Mouse (Mus musculus): Measurements from ENCODE around the gene Ccdc63.
A peak's percentile ranks its signal among the peaks of the same experiment; 100 is the strongest.

Gene Ccdc63

GRCm38 (mm10) chr5:122091070-122091469 is 49.6 kb downstream of the Ccdc63 start:
- TF ChIP-seq CTCF (conservative IDR thresholded peaks at IDR 0.05; ENCODE audit: low read length), result peak; percentile 96
- no peak for TF ChIP-seq POU5F1 (IDR thresholded peaks at IDR 0.05; ENCODE audit: borderline replicate concordance, low read length)

GRCm38 (mm10) chr5:122089664-122090063 is 51.0 kb downstream of the Ccdc63 start:
- Histone ChIP-seq H3K4me3 (replicated peaks; ENCODE audit: low read length) (no peak overlapping the region), H3K4me1 (replicated peaks; ENCODE audit: low read depth, low read length) (peaks cover 13% of the 10 kb centered on the region), H3K27me3 (ENCODE audit: insufficient read depth, low read length) (peaks cover 7% of the 10 kb centered on the region), H3K9me3 (ENCODE audit: low read length) (peaks cover 11% of the 10 kb centered on the region), H3K36me3 (ENCODE audit: insufficient read depth, low read length) (no peaks in the 10 kb centered on the region)
- TF ChIP-seq NANOG (IDR thresholded peaks at IDR 0.05; ENCODE audit: borderline replicate concordance, low read length), result no peak

More at GRCm38 (mm10) chr5:122091070-122091469, 49.6 kb downstream of the Ccdc63 start:
- Histone ChIP-seq H3K4me3 (replicated peaks; ENCODE audit: low read length) (no peak overlapping the region), H3K4me1 (replicated peaks; ENCODE audit: low read depth, low read length) (peaks cover 2% of the 10 kb centered on the region), H3K27me3 (ENCODE audit: insufficient read depth, low read length) (peaks cover 7% of the 10 kb centered on the region), H3K36me3 (ENCODE audit: insufficient read depth, low read length) (no peaks in the 10 kb centered on the region), H3K9me3 (ENCODE audit: low read length) (peaks cover 11% of the 10 kb centered on the region)

GRCm38 (mm10) chr5:122088917-122089316 is 51.7 kb downstream of the Ccdc63 start:
- TF ChIP-seq CTCF (conservative IDR thresholded peaks at IDR 0.05; ENCODE audit: low read length) (peak; percentile 93), NANOG (IDR thresholded peaks at IDR 0.05; ENCODE audit: borderline replicate concordance, low read length) (no peak)
- Histone ChIP-seq H3K4me3 (replicated peaks; ENCODE audit: low read length) (no peak overlapping the region), H3K27me3 (ENCODE audit: insufficient read depth, low read length) (peaks cover 7% of the 10 kb centered on the region), H3K9me3 (ENCODE audit: low read length) (peaks cover 11% of the 10 kb centered on the region), H3K4me1 (replicated peaks; ENCODE audit: low read depth, low read length) (peaks cover 21% of the 10 kb centered on the region), H3K36me3 (ENCODE audit: insufficient read depth, low read length) (no peaks in the 10 kb centered on the region)

GRCm38 (mm10) chr5:122086121-122086520 is 54.5 kb downstream of the Ccdc63 start:
- Histone ChIP-seq H3K27me3 (ENCODE audit: insufficient read depth, low read length) (no peaks in the 10 kb centered on the region), H3K36me3 (ENCODE audit: insufficient read depth, low read length) (no peaks in the 10 kb centered on the region), H3K4me3 (replicated peaks; ENCODE audit: low read length) (no peak overlapping the region), H3K4me1 (replicated peaks; ENCODE audit: low read depth, low read length) (peaks cover 29% of the 10 kb centered on the region), H3K9me3 (ENCODE audit: low read length) (no peaks in the 10 kb centered on the region)
- TF ChIP-seq NANOG (IDR thresholded peaks at IDR 0.05; ENCODE audit: borderline replicate concordance, low read length) (no peak), POU5F1 (IDR thresholded peaks at IDR 0.05; ENCODE audit: borderline replicate concordance, low read length) (no peak), CTCF (conservative IDR thresholded peaks at IDR 0.05; ENCODE audit: low read length) (no peak)

GRCm38 (mm10) chr5:122085291-122085690 is 55.3 kb downstream of the Ccdc63 start:
- no peaks in the 10 kb centered on the region for H3K27me3 ChIP-seq (ENCODE audit: insufficient read depth, low read length)
- TF ChIP-seq NANOG (IDR thresholded peaks at IDR 0.05; ENCODE audit: borderline replicate concordance, low read length) (no peak), CTCF (conservative IDR thresholded peaks at IDR 0.05; ENCODE audit: low read length) (no peak), POU5F1 (IDR thresholded peaks at IDR 0.05; ENCODE audit: borderline replicate concordance, low read length) (no peak)
- H3K4me1 ChIP-seq (replicated peaks; ENCODE audit: low read depth, low read length), result peaks cover 37% of the 10 kb centered on the region
- H3K4me3 ChIP-seq (replicated peaks; ENCODE audit: low read length), result no peak overlapping the region
- H3K9me3 ChIP-seq (ENCODE audit: low read length), result no peaks in the 10 kb centered on the region
- H3K36me3 ChIP-seq (ENCODE audit: insufficient read depth, low read length), result no peaks in the 10 kb centered on the region

GRCm38 (mm10) chr5:122084470-122084869 is 56.2 kb downstream of the Ccdc63 start:
- no peaks in the 10 kb centered on the region for H3K36me3 ChIP-seq (ENCODE audit: insufficient read depth, low read length)
- no peak overlapping the region for H3K4me3 ChIP-seq (replicated peaks; ENCODE audit: low read length)
- H3K4me1 ChIP-seq (replicated peaks; ENCODE audit: low read depth, low read length), result peaks cover 43% of the 10 kb centered on the region
- H3K9me3 ChIP-seq (ENCODE audit: low read length), result no peaks in the 10 kb centered on the region
- TF ChIP-seq NANOG (IDR thresholded peaks at IDR 0.05; ENCODE audit: borderline replicate concordance, low read length) (no peak), POU5F1 (IDR thresholded peaks at IDR 0.05; ENCODE audit: borderline replicate concordance, low read length) (no peak), CTCF (conservative IDR thresholded peaks at IDR 0.05; ENCODE audit: low read length) (no peak)
- H3K27me3 ChIP-seq (ENCODE audit: insufficient read depth, low read length), result no peaks in the 10 kb centered on the region

- H3K9me3 ChIP-seq (ENCODE audit: low read length), result no peaks in the 10 kb centered on the region
- no peaks in the 10 kb centered on the region for H3K36me3 ChIP-seq (ENCODE audit: insufficient read depth, low read length)
- no peaks in the 10 kb centered on the region for H3K27me3 ChIP-seq (ENCODE audit: insufficient read depth, low read length)
- no peak overlapping the region for H3K4me3 ChIP-seq (replicated peaks; ENCODE audit: low read length)
- TF ChIP-seq NANOG (IDR thresholded peaks at IDR 0.05; ENCODE audit: borderline replicate concordance, low read length), result no peak
- no peak for TF ChIP-seq CTCF (conservative IDR thresholded peaks at IDR 0.05; ENCODE audit: low read length)
- no peak for TF ChIP-seq POU5F1 (IDR thresholded peaks at IDR 0.05; ENCODE audit: borderline replicate concordance, low read length)
- H3K4me1 ChIP-seq (replicated peaks; ENCODE audit: low read depth, low read length), result peaks cover 50% of the 10 kb centered on the region
These were observed 57.3 kb downstream of the Ccdc63 start for GRCm38 (mm10) chr5:122083282-122083681.

- Histone ChIP-seq H3K9me3 (ENCODE audit: low read length) (no peaks in the 10 kb centered on the region), H3K27me3 (ENCODE audit: insufficient read depth, low read length) (no peaks in the 10 kb centered on the region), H3K4me1 (replicated peaks; ENCODE audit: low read depth, low read length) (peaks cover 50% of the 10 kb centered on the region), H3K4me3 (replicated peaks; ENCODE audit: low read length) (no peak overlapping the region), H3K36me3 (ENCODE audit: insufficient read depth, low read length) (no peaks in the 10 kb centered on the region)
- TF ChIP-seq NANOG (IDR thresholded peaks at IDR 0.05; ENCODE audit: borderline replicate concordance, low read length) (no peak), POU5F1 (IDR thresholded peaks at IDR 0.05; ENCODE audit: borderline replicate concordance, low read length) (no peak), CTCF (conservative IDR thresholded peaks at IDR 0.05; ENCODE audit: low read length) (no peak)
These were observed 59.2 kb downstream of the Ccdc63 start for GRCm38 (mm10) chr5:122081471-122081870.

GRCm38 (mm10) chr5:122080930-122081329 is 59.7 kb downstream of the Ccdc63 start:
- no peaks in the 10 kb centered on the region for H3K27me3 ChIP-seq (ENCODE audit: insufficient read depth, low read length)
- TF ChIP-seq NANOG (IDR thresholded peaks at IDR 0.05; ENCODE audit: borderline replicate concordance, low read length) (no peak), CTCF (conservative IDR thresholded peaks at IDR 0.05; ENCODE audit: low read length) (no peak), POU5F1 (IDR thresholded peaks at IDR 0.05; ENCODE audit: borderline replicate concordance, low read length) (no peak)
- peaks cover 46% of the 10 kb centered on the region for H3K4me1 ChIP-seq (replicated peaks; ENCODE audit: low read depth, low read length)
- no peaks in the 10 kb centered on the region for H3K36me3 ChIP-seq (ENCODE audit: insufficient read depth, low read length)
- no peak overlapping the region for H3K4me3 ChIP-seq (replicated peaks; ENCODE audit: low read length)
- no peaks in the 10 kb centered on the region for H3K9me3 ChIP-seq (ENCODE audit: low read length)
